Mouse (Mus musculus) B cell, adult 2 months (primary cell): ENCODE results near the gene Gm17416.

Experiments used
- DNase-seq, 2 experiments: peaks; one replicate each; pipeline ENCODE4 v3.0.0; 2022

The Gm17416 gene

DNA sequence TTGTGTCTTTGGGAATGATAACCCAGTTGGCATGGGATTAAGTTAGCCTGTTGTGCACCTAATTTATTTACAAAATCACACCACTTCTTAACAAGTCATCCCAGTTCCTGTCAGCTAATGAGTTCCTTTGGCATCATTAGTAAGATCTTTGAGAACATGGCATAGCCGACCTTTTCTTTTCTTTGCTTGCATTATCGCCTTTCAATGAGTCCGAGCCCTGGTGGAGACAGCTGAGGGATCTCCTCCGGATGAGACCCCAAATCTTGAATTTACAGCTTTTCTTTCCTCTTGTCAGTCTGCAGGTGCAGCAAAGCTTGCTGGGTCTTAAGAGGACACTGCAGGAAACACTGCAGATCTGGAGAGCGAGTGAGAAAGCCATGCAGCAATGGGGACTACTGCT lies at the start of gene Gm17416:
Gene Gm17416 (plus strand): TSS at position 301 of the 400 bp plus-strand sequence.
- DNase-seq = no peak

DNA sequence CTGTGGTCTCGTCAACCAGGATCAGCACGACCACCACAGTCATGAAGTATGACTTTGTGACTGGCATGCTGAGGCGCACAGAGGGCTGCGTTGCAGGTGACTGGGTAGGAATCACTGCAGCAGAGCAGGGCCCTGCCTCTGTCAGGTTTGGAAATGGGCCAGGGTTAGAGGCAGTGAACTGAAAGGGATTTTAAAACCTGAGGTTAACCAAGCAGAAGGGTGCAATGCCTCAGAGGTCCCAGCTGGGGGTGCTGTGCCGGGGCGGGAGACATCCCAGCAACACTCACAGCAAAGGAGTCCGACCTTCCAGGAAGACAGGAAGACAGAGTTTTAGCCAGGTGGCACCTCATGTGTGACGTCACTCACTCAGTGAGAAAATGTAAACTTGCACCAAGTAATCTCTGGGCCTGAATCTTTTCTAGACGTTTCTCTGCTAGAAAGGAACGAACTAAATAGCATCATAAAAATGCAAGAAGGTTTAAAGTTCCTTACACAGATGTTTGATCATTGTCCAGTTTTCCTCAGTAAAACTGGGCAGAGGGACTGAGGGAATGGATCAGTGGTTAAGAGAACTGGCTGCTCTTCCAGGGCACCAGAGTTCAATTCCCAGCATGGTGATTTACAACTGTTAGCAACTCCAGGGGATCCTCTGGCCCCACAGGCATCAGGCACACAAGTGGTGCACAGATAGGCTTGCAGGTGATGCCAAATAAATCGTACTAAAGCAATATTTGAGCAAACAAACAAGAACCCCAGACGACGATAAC lies 29.0 kb upstream of the Gm17416 start, which contains the start of gene Defb29:
Gene Defb29 (minus strand): TSS at position 155 of the 767 bp plus-strand sequence.
- no peak for DNase-seq

DNA sequence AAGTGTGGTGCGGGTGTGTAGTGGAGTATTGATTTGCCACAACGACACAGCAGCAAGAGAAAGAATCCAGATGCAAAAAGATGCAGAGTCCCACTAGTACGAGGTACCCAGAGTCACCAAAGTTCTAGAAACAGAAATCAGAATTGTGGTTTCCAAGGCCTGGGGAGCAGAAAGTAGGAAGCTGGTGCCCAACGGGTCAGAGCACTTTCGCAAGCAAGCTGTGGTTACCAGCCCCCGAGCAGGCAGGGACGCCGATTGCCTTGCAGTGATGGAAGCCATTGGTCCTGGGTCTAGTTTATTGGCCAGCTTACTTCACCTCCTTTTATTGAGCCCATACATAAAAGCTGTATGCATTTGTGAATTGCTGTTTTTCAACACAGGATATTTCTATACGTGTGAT lies 27.2 kb upstream of the Gm17416 start:
- no peak for DNase-seq

DNA sequence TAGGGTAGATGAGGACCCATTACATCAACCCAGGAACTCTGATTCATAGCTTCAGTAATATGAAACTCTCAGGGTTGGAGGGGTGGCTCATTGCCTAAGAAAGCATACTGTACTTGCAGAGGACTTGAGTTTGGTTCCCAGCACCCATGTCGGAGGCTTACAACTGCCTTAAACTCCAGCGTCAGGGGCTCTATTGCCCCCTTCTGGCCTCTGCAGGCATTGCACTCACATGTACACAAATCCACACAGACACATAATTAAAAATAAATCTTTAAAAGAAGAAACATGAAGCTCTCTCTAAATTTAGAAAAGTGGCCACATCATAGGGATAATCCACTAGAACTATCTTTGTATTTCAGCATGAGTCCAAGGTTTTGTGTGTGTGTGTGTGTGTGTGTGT lies 26.2 kb upstream of the Gm17416 start:
- no peak for DNase-seq

DNA sequence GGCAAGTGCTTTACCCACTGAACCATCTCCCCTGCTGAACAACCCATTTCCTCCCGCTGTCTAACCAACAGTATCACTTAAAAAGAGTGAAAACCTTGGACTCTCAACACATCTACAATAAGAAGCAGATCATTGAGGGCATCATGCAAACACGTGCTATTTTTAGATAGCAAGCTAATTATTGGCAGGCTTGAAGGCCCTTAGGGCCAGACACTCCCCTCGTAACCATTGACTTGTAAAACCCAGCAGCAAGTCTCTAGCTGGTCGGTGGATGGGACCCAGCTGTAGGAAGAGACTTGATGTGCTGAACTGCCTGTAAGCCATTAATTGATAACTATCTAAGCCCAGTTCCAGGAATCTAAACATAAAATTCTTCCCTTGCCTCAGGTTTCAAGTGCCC lies 25.7 kb upstream of the Gm17416 start:
- DNase-seq = no peak

DNA sequence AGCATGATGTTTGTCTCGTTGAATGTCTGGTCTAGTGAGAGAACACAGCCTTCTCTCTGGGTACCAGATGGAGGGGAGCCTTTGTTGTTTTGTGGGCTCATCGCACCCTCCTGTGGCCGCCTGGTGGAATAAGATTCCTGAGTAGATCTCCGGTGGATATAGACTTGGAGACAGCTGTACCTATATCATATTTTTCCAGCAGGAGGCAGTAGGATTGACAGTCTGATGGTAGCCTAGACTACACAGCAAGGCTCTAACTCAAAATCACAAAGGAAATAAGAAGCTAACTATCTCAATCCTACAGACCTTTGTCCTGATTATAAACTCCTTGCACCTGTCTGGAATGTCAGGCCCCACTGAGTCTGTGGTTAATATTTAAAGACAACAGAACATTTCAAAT lies 24.4 kb upstream of the Gm17416 start:
- no peak for DNase-seq

DNA sequence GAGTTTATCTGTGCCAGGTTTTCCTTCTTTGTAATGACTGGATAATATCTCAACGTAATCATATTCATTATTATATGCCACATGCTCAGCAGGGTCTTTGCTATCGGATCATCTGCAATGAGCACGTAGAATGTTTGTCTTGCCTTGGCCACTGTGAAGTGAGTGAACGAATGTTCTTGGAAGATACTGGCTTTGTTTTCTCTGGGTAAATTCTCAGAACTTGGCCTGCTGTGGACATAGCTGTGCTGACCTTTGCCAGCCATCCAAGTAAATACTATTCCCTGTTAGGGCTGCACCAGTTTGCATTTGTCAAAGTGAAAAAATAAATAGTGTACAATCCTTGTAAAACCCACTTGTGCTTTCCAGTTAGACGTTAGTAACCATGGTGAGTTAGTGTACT lies 21.0 kb upstream of the Gm17416 start:
- DNase-seq = no peak

DNA sequence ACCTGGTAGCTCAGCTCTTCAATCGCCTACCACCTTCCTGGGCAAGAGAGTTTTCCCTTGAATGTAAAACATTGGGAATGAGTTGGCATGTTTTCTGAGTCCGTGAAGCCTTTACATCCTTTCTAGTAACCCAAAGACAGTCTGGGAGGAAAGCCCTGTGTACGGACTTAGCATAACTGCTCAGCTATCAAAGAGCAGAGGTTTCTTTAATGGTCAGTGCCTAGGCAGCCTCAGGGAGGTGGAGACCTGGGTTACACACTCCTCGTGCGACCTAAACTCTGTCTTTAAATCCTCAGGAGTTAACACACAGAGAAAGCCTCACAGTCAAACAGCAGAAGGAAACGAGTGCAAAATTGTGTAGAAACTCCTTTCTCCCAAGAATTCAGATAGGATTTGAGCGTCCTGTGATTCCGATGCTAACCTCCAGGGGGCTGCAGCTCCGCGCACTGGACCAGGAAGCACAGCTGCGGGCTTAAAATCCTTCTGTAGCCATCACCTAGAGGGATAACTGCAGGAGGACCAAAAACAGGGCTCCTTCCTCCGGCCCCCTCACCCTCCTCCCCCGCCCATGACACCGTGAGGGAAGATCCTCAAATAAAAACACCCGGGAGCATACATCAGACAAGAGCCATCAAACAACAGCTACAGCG lies 15.2 kb upstream of the Gm17416 start:
- peak; percentile 14 to 19 for DNase-seq

DNA sequence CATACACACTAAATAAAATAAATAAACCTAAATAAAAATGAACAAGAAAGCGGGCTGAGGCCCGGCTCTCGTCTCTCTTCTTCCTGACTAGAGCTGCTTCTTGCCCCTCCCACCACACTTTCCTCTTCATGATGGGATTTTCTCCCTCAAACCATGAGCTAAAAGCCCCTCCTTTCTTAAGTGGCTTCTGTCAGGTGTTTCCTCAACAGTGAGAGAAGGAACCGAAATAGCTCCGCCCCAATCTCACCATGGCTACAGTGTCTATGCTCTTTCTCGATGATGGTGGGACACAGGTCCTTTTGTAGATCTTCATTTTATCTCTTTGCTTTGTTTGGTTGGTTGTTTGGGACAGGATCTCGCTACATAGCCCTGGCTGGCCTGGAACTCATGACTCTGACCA lies 12.5 kb upstream of the Gm17416 start:
- no peak for DNase-seq

DNA sequence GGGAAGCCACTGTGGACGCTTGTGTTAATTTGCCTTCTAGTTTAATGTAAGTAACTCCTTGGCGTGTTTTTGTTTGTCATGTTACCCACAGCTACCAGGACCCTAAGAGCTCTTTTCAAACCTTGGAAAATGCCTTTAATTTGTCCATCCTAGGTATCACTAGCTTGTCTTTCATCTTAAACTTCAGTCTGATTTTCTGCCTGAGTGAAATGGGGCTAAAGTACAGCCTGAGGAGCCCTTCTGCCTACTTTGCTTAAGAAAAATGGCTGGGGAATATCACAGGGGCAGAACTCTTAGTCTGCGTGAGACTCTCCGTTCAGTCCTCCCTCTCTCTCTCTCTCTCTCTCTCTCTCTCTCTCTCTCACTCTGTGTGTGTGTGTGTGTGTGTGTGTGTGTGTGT lies 743 bp downstream of the Gm17416 start:
- DNase-seq = no peak

DNA sequence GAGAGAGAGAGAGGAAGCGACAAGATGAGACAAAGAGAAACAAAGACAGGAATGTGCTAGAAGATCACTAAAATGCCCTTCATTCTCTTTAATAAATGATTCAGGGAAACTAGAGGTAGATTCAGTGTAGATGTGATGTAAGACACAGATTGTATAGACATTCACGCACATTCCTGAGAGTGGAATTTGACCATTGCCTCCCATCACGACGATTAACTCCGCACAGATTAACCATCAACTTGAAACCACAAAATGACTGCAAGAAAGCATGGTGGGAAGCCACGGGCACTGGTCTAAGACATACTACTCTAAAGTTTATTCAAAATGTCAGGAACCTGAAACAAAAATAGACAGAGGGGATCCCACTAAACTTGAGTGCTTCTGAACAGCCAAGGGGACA lies 1.2 kb downstream of the Gm17416 start:
- no peak for DNase-seq

DNA sequence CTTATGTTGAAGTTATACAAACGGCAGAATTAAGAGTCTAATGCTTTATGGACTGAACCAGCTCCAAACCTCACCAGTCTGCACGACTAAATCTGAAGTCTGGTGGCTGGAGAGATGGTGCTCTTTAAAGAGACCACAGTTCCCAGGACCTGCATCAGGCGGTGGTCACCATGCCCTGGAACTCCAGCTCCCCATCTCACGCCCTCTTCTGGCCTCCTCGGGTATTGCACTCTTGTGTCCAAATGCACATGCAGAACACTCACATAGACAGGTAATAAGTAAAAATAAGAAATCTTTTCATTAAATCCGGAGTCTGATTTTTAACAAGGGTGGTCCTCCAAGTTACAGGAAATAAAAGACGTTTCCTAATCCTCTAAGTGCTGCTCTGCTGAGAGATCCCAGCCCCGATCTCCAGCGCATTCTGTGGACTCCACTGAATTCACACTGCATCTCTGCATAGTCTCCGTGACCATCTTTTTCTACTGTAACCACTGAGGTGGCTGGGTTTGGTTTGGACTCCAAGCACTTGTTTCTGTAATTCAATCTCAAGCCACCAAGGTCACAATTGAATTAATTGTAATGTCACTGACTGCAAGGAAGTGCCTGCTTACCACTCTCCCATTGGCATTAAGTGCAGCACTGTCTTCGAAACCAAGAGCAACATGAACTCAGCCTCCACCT lies 3.1 kb downstream of the Gm17416 start, which contains the start of gene Defb21:
Gene Defb21 (plus strand): TSS at position 631 of the 681 bp plus-strand sequence.
- peak; percentile 12 to 19 for DNase-seq

DNA sequence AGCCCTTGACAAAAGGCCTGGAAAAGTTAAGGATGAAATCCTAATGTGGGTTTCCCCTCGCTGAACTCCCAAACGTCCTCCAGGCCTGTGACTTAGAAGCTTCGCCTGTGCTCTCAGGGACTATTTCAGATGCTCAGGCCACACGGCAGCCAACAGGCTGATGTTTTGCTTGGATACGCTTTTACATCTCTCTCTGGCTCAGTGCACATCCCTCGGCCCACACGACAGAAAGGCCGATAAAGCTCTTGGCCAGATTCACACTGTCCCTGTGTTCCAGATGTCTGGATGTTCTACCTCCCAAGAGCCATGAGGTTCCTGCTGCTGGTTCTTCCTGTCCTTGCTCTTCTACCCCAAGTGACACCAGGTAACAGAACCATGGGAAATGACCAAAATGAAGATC lies 4.3 kb downstream of the Gm17416 start:
- no peak for DNase-seq

DNA sequence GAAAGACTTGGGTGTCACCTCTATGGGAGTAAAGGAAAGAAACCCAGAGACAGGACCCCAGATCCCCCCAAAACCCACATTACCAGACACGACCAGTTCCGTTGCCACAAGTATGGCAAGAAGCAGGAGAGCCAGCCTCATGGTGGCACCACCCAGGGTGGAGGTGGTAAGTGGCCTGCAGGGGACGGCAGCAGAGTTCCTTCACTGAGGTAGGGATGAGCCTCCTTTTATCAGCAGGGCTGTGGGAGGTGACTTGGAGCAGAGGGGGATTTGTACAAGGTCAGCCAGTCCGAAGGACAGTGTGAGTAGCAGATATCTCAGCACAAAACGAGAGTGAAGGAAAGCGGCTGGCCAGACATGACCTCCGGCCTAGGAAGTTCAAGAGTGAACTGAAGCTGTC lies 11.0 kb downstream of the Gm17416 start, which contains the start of gene Defb19:
Gene Defb19 (minus strand): TSS at position 206 of the 400 bp plus-strand sequence.
- no peak for DNase-seq

DNA sequence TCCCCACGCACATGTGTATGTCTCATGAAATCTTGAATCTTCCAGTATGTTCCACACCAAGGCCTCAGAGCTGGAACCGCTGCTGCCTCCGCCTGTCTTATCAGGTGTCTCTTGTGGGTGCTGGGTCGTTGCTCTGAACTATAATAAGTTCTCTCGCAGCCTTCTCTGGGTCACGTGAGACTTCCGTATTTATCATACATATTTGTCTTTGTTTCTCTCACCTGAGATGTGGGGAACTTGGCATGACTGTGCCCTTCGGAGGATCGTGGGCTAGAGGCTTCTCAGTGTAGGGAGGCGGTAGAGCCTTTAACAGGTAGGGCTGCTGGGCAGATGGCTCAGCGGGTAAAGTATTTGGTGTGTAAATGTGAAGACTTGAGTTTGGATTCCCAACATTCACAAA lies 11.5 kb downstream of the Gm17416 start:
- DNase-seq = no peak

DNA sequence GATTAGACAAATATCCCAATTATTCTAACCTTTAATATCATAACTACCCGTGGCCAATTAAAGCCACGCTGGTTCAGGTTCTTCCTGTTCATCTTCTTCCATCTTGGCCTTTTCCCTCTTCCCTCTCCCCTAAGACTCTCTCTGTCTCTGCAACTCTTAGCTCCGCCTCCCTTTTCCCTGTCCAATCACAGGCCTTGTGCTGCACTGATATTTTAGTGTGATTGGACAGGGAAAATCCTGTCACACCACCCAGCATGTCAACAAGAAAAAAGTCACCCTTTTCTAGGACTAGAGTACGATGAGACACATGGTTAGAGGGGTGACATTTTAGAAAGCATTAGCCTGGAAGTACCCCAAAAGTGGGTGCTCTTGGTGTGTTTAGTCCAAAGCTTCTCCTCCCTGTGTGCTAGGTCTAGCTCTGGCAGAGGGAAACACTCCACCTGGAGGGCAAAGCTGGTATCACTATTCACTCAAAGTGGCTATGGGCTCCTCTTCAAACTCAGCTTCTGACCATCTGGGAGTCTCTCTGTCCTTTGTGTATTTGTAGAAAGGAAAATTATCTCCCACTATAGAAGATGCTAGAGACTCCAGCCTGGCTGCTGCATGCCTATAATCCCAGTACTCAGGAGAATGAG lies 17.9 kb downstream of the Gm17416 start:
- DNase-seq = no peak

DNA sequence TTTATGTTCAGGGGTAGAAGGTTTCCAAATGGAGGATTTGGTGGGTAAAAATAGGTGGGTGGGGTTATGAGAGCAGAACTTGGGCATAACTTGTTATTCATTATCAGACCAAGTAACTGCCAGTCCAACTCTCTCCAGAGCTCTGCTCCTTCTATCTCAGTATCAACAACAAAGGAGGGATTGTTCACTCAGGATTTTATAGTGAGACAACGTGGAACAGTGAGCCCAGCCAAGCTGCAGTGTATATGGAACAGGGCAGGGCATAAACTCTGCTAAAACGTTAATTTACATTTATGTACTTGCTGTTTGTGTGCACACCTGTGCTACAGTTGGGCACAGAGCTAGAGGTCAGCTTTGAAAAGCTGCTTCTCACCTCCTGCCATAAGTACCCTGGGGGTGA lies 19.3 kb downstream of the Gm17416 start:
- DNase-seq = no peak

DNA sequence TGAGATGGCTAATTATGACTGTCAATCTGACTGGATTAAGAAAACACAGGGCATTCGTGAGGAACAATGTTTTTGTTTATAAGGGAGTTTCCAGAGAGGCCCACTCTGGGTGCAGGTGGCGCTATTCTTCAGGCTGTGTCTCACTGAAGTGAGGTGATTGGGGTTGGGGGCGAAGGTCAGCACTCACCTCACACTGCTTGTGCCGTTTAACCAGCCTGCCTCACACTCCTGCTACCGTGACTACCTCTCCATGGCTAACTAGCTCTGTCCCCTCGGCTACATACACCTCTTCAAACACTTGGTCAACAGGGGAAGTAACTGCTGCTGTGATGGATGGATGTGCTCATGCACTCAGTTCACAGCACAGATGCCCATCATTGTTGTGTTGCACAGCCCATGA lies 19.9 kb downstream of the Gm17416 start:
- DNase-seq = no peak

DNA sequence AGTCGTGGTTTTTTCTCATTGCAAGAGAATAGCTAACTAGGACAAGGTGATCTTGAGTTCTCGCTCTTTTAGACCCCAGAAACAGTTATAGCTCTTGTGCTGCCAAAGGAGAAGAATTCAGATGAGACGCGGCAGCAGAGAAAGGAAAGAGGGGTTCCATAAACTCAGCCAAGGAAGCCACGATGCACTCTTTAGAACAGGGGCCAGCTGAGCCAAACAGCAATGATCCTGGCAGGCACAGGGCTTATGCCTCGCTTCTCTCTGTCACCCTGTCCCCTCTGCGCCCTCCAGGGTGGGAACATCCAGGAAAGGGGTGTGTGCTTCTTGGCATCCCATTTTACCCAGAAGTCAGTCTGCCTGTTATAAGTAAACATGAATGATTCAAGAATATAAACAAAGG lies 30.2 kb downstream of the Gm17416 start, which contains the start of gene Defb45:
Gene Defb45 (minus strand): TSS at position 101 of the 400 bp plus-strand sequence.
- DNase-seq = no peak

DNA sequence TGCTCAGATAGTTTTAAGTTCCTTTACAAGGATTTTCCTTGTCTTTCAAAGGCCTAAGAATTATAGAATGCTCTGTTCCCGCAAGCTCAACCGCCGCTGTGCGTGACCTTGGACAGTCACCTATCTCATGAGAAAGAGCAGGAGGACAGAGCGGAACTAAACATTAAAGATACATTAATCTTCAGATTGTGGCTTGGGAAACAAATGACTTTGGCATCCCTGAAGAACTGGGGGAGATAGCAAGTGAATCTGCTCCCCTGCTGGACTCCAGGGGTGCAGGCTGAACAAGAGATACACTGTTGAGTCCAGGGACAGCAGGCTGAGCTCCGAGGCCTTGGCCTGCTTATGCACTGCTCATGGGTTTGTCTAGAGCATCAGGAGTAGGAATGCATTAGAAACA lies 30.9 kb downstream of the Gm17416 start:
- DNase-seq = no peak

DNA sequence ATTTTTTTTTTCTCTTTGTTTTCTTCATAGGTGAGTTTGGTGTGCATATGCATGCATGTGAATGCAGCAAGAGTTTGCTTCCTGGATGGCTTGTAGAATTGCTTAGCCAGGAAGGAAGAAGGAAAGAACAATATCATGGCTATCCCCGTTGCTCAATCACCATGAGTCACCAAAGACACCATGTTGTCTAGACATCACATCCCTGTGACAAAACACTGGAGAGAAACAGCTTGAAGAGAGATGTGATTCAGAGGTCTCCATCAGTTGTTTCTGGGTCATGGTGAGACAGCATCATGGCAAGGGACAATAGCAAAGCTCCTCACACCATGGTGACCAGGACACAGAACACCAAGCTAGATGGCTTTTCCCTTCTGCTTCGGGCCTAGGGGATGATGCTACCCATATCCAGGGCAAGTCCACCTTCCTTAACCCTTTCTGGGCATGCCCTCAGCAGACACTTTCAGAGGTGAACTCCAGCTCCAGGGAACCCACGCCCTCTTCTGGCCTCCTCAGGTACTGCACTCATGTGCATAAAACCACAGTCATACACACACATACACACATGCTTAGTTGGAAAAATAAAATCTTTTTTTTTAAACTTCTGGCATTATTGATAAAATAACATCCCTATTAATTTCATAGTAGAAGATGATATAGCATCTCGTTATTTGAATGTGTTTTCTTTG lies 32.3 kb downstream of the Gm17416 start:
- no peak for DNase-seq

DNA sequence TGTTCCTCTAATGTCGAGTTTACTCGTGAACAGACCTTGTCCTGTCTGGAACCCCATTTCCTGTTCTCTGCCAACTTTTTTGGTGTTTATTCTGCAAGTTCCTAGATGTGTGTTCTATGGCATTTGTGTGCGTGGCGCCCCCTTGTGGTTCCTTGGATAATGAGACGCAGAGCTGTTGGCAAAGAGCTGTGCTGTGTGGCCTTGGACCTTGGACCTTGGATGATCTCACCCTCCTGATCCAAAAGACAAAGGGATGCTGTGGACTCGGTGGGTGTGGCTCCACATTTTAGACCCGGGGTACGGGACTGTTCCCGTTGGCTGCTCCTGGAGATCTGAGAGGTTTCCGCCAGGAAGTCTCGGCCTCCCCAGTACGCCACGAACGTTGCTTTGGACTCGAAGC lies 34.9 kb downstream of the Gm17416 start, which contains the start of gene Defb36:
Gene Defb36 (plus strand): TSS at position 271 of the 400 bp plus-strand sequence.
- DNase-seq = peak; percentile 22 to 33
